ENCODE assay signal across 11 mouse cellular contexts in the genomic region with DNA sequence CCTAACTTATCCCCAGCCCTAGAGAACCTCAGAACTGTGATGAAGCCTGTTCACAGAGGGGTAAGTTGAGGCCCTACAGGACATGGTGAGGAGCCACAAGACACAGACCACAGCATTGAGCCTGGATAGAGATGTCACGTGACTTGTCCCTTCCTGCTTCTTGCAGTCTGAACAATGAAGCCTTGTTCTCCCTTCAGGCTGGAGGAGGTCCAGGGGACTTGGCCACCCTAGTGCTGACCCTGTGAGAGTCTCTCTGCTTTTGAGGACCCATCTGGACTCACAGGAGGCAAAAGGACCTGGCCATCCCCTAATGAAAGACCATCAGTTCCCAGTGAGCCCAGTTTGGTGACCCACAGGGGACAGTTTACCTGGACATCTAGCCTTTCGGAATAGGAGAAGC. TPM values are rescaled to one million over a fixed set of nuclear protein-coding genes. Genes with fewer than 3 reads are reported as not detected.
DNase-seq lines count a peak whose midpoint lies in the region; ATAC-seq and TF ChIP-seq lines count a peak whose summit lies in the region.
"Had no signal": no experiment of that assay in that cellular context is flagged by ENCODE, and none has a peak within 500 bp of the region (broad histone marks: within the 10 kb centered on the region; RNA-seq: fewer than 3 reads in every experiment).

No protein-coding gene starts in this region.

- H3K27me3 ChIP-seq in liver, adult 2 months (ENCODE audit: control insufficient read depth, insufficient read depth, low read length): no peaks in the 10 kb centered on the region
- no peaks in the 10 kb centered on the region for H3K27me3 ChIP-seq in liver, embryonic 16.5 days (ENCODE audit: control insufficient read depth, insufficient read depth, low read depth, low read length)

- peak; percentile 10 for DNase-seq in embryo, embryonic 11 days
- no peak for DNase-seq in embryo, embryonic 9.5 days (ENCODE audit: extremely low spot score)
- peak; percentile 73 for DNase-seq in liver, adult 2 months (ENCODE audit: extremely low read depth, low read depth, low spot score)
- no peak for DNase-seq in liver
- no peak for DNase-seq in adrenal gland, adult 8-10 months

- peak overlapping the region; percentile 33 for H3K4me2 ChIP-seq in liver, embryonic 16.5 days (ENCODE audit: low read depth, low read length)

- H3K79me2 ChIP-seq in liver, adult 2 months (ENCODE audit: control insufficient read depth, insufficient read depth, low read length): peaks cover 6% of the 10 kb centered on the region; the same call in 1 of the 2 replicates

- peak overlapping the region; percentile 97 for H3K27ac ChIP-seq in liver, adult 2 months (replicated peaks; ENCODE audit: insufficient read depth, low read depth, low read length)
- H3K27ac ChIP-seq in cortical plate, adult 2 months (ENCODE audit: insufficient read depth, low read length): peak overlapping the region; percentile 49
- H3K27ac ChIP-seq in liver, embryonic 16.5 days (ENCODE audit: low read length): peak overlapping the region; percentile 77

- no peaks in the 10 kb centered on the region for H3K9me3 ChIP-seq in liver, embryonic 16.5 days (replicated peaks; ENCODE audit: control insufficient read depth, low read length)

- H3K4me1 ChIP-seq in liver, adult 2 months (ENCODE audit: control insufficient read depth, insufficient read depth, low read length): peaks cover 43% of the 10 kb centered on the region
- peaks cover 13% of the 10 kb centered on the region for H3K4me1 ChIP-seq in cortical plate, adult 2 months (ENCODE audit: control insufficient read depth, insufficient read depth, low read length)
- H3K4me1 ChIP-seq in liver, embryonic 16.5 days (ENCODE audit: control insufficient read depth, low read depth, low read length): peaks cover 6% of the 10 kb centered on the region

- H3K36me3 ChIP-seq in liver, adult 2 months (ENCODE audit: control insufficient read depth, insufficient read depth, low read length): peaks cover 4% of the 10 kb centered on the region; the same call in 1 of the 2 replicates
- no peaks in the 10 kb centered on the region for H3K36me3 ChIP-seq in liver, embryonic 16.5 days (ENCODE audit: control insufficient read depth, insufficient read depth)

- no peak for TF ChIP-seq POLR2A in liver, adult 2 months (IDR thresholded peaks at IDR 0.05; ENCODE audit: extremely low read depth, insufficient read depth, low read length)
- TF ChIP-seq POLR2A in cortical plate, adult 2 months (IDR thresholded peaks at IDR 0.05; ENCODE audit: extremely low read depth, insufficient read depth, low read length): no peak

- peak overlapping the region; percentile 81 for H3K9ac ChIP-seq in liver, adult 2 months (ENCODE audit: low read depth, low read length)
- H3K9ac ChIP-seq in liver, embryonic 16.5 days (ENCODE audit: low read depth, low read length): peak overlapping the region; percentile 43; the same call in 1 of the 2 replicates

- TF ChIP-seq CTCF in liver, adult 2 months (IDR thresholded peaks at IDR 0.05; ENCODE audit: low read depth, low read length): no peak
- no peak for TF ChIP-seq CTCF in cortical plate, adult 2 months (IDR thresholded peaks at IDR 0.05; ENCODE audit: extremely low read depth, insufficient read depth, low read length)

- ATAC-seq in liver, embryonic 16.5 days (ENCODE audit: low read depth): no peak
- no peak for ATAC-seq in megakaryocyte progenitor cell, adult 5-6 weeks (replicated peaks; ENCODE audit: poor library complexity)

- 12% methylated on average over 2 of the region's 2 CpGs for WGBS in liver, adult 2 months
- 44% methylated on average over 2 of the region's 2 CpGs for WGBS in liver, embryonic 16.5 days (ENCODE audit: insufficient replicate concordance)

- peak overlapping the region; percentile 69 for H3K4me3 ChIP-seq in liver, adult 2 months (ENCODE audit: insufficient read depth, low read depth, low read length)
- H3K4me3 ChIP-seq in cortical plate, adult 2 months (ENCODE audit: insufficient read depth, low read length): no peak overlapping the region
- peak overlapping the region; percentile 45 for H3K4me3 ChIP-seq in liver, embryonic 16.5 days (ENCODE audit: low read depth, low read length)

RNA-seq across cellular contexts. Expression of a gene that starts 0.4 kb away (rescaled TPM):
- total RNA-seq in liver, adult 2 months (2014; rRNA removed): 419 and 551 TPM in 2 replicates
- 1,418 and 1,707 TPM in 2 replicates for polyA plus RNA-seq in liver, adult 2 months (2012; rRNA removed)
- polyA plus RNA-seq in cortical plate, adult 2 months (2012; rRNA removed): 16.6 and 17.2 TPM in 2 replicates
- polyA plus RNA-seq in liver, embryonic 16.5 days (2015; fragmentation: Nextera tagmentation; extraction: Ambion mirVana): 258 and 290 TPM in 2 replicates
- not detected in 2 replicates for total RNA-seq in megakaryocyte progenitor cell, adult 5-6 weeks (2015)
- total RNA-seq in megakaryocyte progenitor cell, adult 5-6 weeks (2017): not detected in 2 replicates
- total RNA-seq in adrenal gland, adult 8-10 months (2022): 1 to 10 TPM in 2 of 4 experiments, under 1 TPM in 2; 0.49 to 8.0 (median 4.0) TPM
- total RNA-seq: neutrophil, adult 5-6 weeks had no signal

RNA-seq across cellular contexts. Expression of a gene that starts 6.8 kb away (rescaled TPM):
- not detected in 2 replicates for total RNA-seq in liver, adult 2 months (2014; rRNA removed)
- polyA plus RNA-seq in liver, adult 2 months (2012; rRNA removed): not detected in 2 replicates
- polyA plus RNA-seq in cortical plate, adult 2 months (2012; rRNA removed): 0.04 and 0.09 TPM in 2 replicates
- polyA plus RNA-seq in liver, embryonic 16.5 days (2015; fragmentation: Nextera tagmentation; extraction: Ambion mirVana): 0.08 TPM in 1 of 2 replicates, not detected in the other
- total RNA-seq in megakaryocyte progenitor cell, adult 5-6 weeks (2015): not detected in 2 replicates
- total RNA-seq in megakaryocyte progenitor cell, adult 5-6 weeks (2017): not detected in 2 replicates
- total RNA-seq in adrenal gland, adult 8-10 months (2022): under 1 TPM in 2 of 4 experiments, not detected in 2; 0.35 to 0.78 TPM
- total RNA-seq: gastrocnemius, postnatal 10 days; left cerebral cortex, postnatal 10 days; neutrophil, adult 5-6 weeks had no signal

RNA-seq across cellular contexts. Expression of a gene that starts 48.5 kb away (rescaled TPM):
- 16.6 and 17.9 TPM in 2 replicates for total RNA-seq in liver, adult 2 months (2014; rRNA removed)
- 11.9 and 12.6 TPM in 2 replicates for polyA plus RNA-seq in liver, adult 2 months (2012; rRNA removed)
- 27.0 and 29.0 TPM in 2 replicates for polyA plus RNA-seq in cortical plate, adult 2 months (2012; rRNA removed)
- polyA plus RNA-seq in liver, embryonic 16.5 days (2015; fragmentation: Nextera tagmentation; extraction: Ambion mirVana): 15.8 and 17.3 TPM in 2 replicates
- total RNA-seq in megakaryocyte progenitor cell, adult 5-6 weeks (2015): 9.3 and 12.8 TPM in 2 replicates
- total RNA-seq in megakaryocyte progenitor cell, adult 5-6 weeks (2017): 20.9 and 27.4 TPM in 2 replicates
- 10 to 100 TPM; 48.0 to 62.2 (median 54.1) TPM for total RNA-seq in adrenal gland, adult 8-10 months (2022)

Comparison
In these comparisons a context has a peak if more than half of its experiments do, and no peak if none do; other contexts are left out.
1. DNase-seq: peak in embryo, embryonic 11 days (single experiment) and liver, adult 2 months (single experiment); none in embryo, embryonic 9.5 days (single experiment), liver (single experiment) and adrenal gland, adult 8-10 months (single experiment).
2. RNA of a gene that starts 0.4 kb away (total RNA-seq): 419 to 551 TPM in liver, adult 2 months; 0.49 to 8.0 TPM in adrenal gland, adult 8-10 months and not detected in megakaryocyte progenitor cell, adult 5-6 weeks; every median in the first group is over 10 times any median in the second.
3. Peak in every context shown above with its lines, with median percentiles within 50 percentile points of each other: H3K27ac ChIP-seq.